Mouse (Mus musculus): ENCODE results near the gene Slfn8.
"Not testable (repeated sequence)": the region's sequence is repeated elsewhere in the genome, so short reads cannot be mapped to it uniquely, and the experiment has no call there.

Slfn8 gene

GRCm38 (mm10) chr11:83020621-83021020, at the start of gene Slfn8:
Gene Slfn8, minus strand, starts transcription at chr11:83020810.
- no peak for DNase-seq (ENCODE audit: low spot score)

GRCm38 (mm10) chr11:83067982-83068694, 47.5 kb upstream of the Slfn8 start:
- peak; percentile 5 for DNase-seq (ENCODE audit: low spot score)

GRCm38 (mm10) chr11:83066640-83067531, 46.3 kb upstream of the Slfn8 start:
- DNase-seq (ENCODE audit: low spot score), result peak; percentile 3

- peak; percentile 1 for DNase-seq (ENCODE audit: low spot score)
Observed at GRCm38 (mm10) chr11:83065441-83066344, 45.1 kb upstream of the Slfn8 start.

GRCm38 (mm10) chr11:83064946-83065345, 44.3 kb upstream of the Slfn8 start, which contains the start of gene Slfn2:
Gene Slfn2, plus strand, starts transcription at chr11:83065112.
- DNase-seq (ENCODE audit: low spot score), result no peak

- DNase-seq (ENCODE audit: low spot score), result no peak
Observed at GRCm38 (mm10) chr11:83063941-83064349, 43.3 kb upstream of the Slfn8 start.

- no peak for DNase-seq (ENCODE audit: low spot score)
Observed at GRCm38 (mm10) chr11:83063126-83063525, 42.5 kb upstream of the Slfn8 start.

- no peak for DNase-seq (ENCODE audit: low spot score)
Observed at GRCm38 (mm10) chr11:83061806-83062205, 41.2 kb upstream of the Slfn8 start.

- DNase-seq (ENCODE audit: low spot score), result no peak
Observed at GRCm38 (mm10) chr11:83060412-83061020, 39.9 kb upstream of the Slfn8 start.

- DNase-seq (ENCODE audit: low spot score), result no peak
Observed at GRCm38 (mm10) chr11:83057863-83058262, 37.3 kb upstream of the Slfn8 start.

- DNase-seq (ENCODE audit: low spot score), result no peak
Observed at GRCm38 (mm10) chr11:83045642-83046041, 25.0 kb upstream of the Slfn8 start.

- DNase-seq (ENCODE audit: low spot score), result no peak
Observed at GRCm38 (mm10) chr11:83043891-83044290, 23.3 kb upstream of the Slfn8 start.

- no peak for DNase-seq (ENCODE audit: low spot score)
Observed at GRCm38 (mm10) chr11:83041000-83041399, 20.4 kb upstream of the Slfn8 start.

GRCm38 (mm10) chr11:83040325-83040724, 19.7 kb upstream of the Slfn8 start:
- DNase-seq (ENCODE audit: low spot score), result no peak

- no peak for DNase-seq (ENCODE audit: low spot score)
Observed at GRCm38 (mm10) chr11:83039796-83040195, 19.2 kb upstream of the Slfn8 start.

- DNase-seq (ENCODE audit: low spot score), result no peak
Observed at GRCm38 (mm10) chr11:83039156-83039555, 18.5 kb upstream of the Slfn8 start.

- not testable (repeated sequence) for DNase-seq (ENCODE audit: low spot score)
Observed at GRCm38 (mm10) chr11:83038686-83039085, 18.1 kb upstream of the Slfn8 start.

GRCm38 (mm10) chr11:83019561-83020519, 770 bp downstream of the Slfn8 start:
- DNase-seq (ENCODE audit: low spot score), result not testable (repeated sequence)

GRCm38 (mm10) chr11:83016093-83016492, 4.5 kb downstream of the Slfn8 start:
- no peak for DNase-seq (ENCODE audit: low spot score)

- no peak for DNase-seq (ENCODE audit: low spot score)
Observed at GRCm38 (mm10) chr11:83013356-83013755, 7.3 kb downstream of the Slfn8 start.
